Mouse (Mus musculus) heart, adult 2 months (tissue): ENCODE measurements around the gene AI467606. TPM values are rescaled to one million over a fixed set of nuclear protein-coding genes. Genes with fewer than 3 reads are reported as not detected.

Experiments
- DNase-seq, 2 experiments: peaks; one replicate each; pipeline ENCODE4 v3.0.0; 2021
- H3K27ac ChIP-seq: fragments of 200-600 bp; 2 replicates; pipeline ENCODE4 v1.8.1; 2022
- H3K27me3 ChIP-seq: fragments of 200-500 bp; 2 replicates; pipeline ENCODE4 v1.6.1; 2012; ENCODE audit warnings: mild to moderate bottlenecking, low read length, inconsistent platforms, mixed read lengths; ENCODE audit not compliant: control insufficient read depth, insufficient read depth
- H3K36me3 ChIP-seq: fragments of 200-500 bp; 2 replicates; pipeline ENCODE4 v1.6.1; 2012; ENCODE audit warnings: low read length, inconsistent platforms; ENCODE audit not compliant: control insufficient read depth, insufficient read depth
- H3K4me1 ChIP-seq: fragments of 200-500 bp; 2 replicates; pipeline ENCODE4 v1.6.1; 2011; ENCODE audit warnings: low read length; ENCODE audit not compliant: control insufficient read depth, insufficient read depth
- H3K4me3 ChIP-seq: fragments of 200-600 bp; 2 replicates; pipeline ENCODE4 v1.8.1; 2022
- H3K79me2 ChIP-seq: fragments of 200-500 bp; replicated peaks from 2 replicates; pipeline ENCODE4 v1.6.1; 2012; ENCODE audit warnings: mild to moderate bottlenecking, inconsistent platforms, low read length, moderate library complexity, mixed read lengths; ENCODE audit not compliant: control insufficient read depth, insufficient read depth
- H3K9ac ChIP-seq: fragments of 200-500 bp; 2 replicates; pipeline ENCODE4 v1.6.1; 2012; ENCODE audit warnings: low read depth, mild to moderate bottlenecking, control low read depth, inconsistent platforms, low read length, mixed read lengths
- CTCF ChIP-seq: fragments of 200-600 bp; IDR thresholded peaks from 2 replicates; pipeline ENCODE4 v1.8.1; 2022; ENCODE audit warnings: antibody characterized with exemption, mild to moderate bottlenecking, moderate library complexity
- EP300 ChIP-seq: fragments of 200-500 bp; IDR thresholded peaks from 2 replicates; pipeline ENCODE4 v1.6.1; 2011; ENCODE audit warnings: low read depth, low read length, control low read depth; ENCODE audit not compliant: insufficient read depth
- POLR2A ChIP-seq: fragments of 200-500 bp; IDR thresholded peaks from 2 replicates; pipeline ENCODE4 v1.6.1; 2011; ENCODE audit warnings: mild to moderate bottlenecking, low read depth, low read length, control low read depth; ENCODE audit not compliant: insufficient read depth
- WGBS: fragments of 180-500 bp; shearing (Covaris S2); methylation state at CpG from one replicate; pipeline ENCODE4 v1.1.7; 2018; 5-methylcytosine and 5-hydroxymethylcytosine counted together
- intact Hi-C: fragments of 180-260 bp; cut with DNase I; formaldehyde crosslinking; loops from one replicate; pipeline ENCODE4 v1.15.1; 2025
- polyA plus RNA-seq: library from polyadenylated mRNA; depleted of rRNA; stranded (reverse); fragments of >200 nt; gene quantifications from 2 replicates; pipeline ENCODE4 v1.2.3, GENCODE M21; 2012
- total RNA-seq, 2 experiments: library from RNA; stranded (reverse); gene quantifications; 2 replicates each; pipeline ENCODE4 v1.2.3; 2021

Gene AI467606
- total and polyA plus RNA-seq, 3 experiments = 1.5 to 4.7 (median 2.1) TPM

- Histone ChIP-seq H3K27me3 (no peaks in the 10 kb centered on the region; the same call in 1 of the 2 replicates), H3K4me1 (peaks cover 5% of the 10 kb centered on the region), H3K27ac (no peak within 1 kb of the TSS), H3K36me3 (no peaks in the 10 kb centered on the region), H3K9ac (no peak within 1 kb of the TSS), H3K4me3 (no peak within 1 kb of the TSS), H3K79me2 (no peaks in the 10 kb centered on the region)
- TF ChIP-seq CTCF (no peak), EP300 (no peak)
- WGBS = 39% methylated on average over 7 of the region's 7 CpGs
- intact Hi-C loops = loop anchor here (5.0 kb wide), 1 partner anchor 60 kb away; no protein-coding TSS in a partner anchor
- DNase-seq = no peak
These were observed 30.7 kb downstream of the AI467606 start, which contains the start of gene Qprt for GRCm38 (mm10) chr7:127121911-127122270. Qprt (minus strand) TSS chr7:127122226.

- intact Hi-C loops = loop anchor here (5.0 kb wide), 1 partner anchor 43 kb away; no protein-coding TSS in a partner anchor
- WGBS = 9% methylated on average over 4 of the region's 4 CpGs
- no peaks in the 10 kb centered on the region for H3K27me3 ChIP-seq
- no peak overlapping the region for H3K9ac ChIP-seq
- H3K36me3 ChIP-seq = no peaks in the 10 kb centered on the region
- DNase-seq = no peak
- TF ChIP-seq POLR2A = no peak
- peak; percentile 66 for TF ChIP-seq CTCF
- no peak for TF ChIP-seq EP300
- no peak overlapping the region for H3K27ac ChIP-seq
- H3K4me3 ChIP-seq = no peak overlapping the region
- H3K4me1 ChIP-seq = no peaks in the 10 kb centered on the region
- no peaks in the 10 kb centered on the region for H3K79me2 ChIP-seq
These were observed 38.5 kb downstream of the AI467606 start for GRCm38 (mm10) chr7:127129638-127130037.

GRCm38 (mm10) chr7:127133125-127133524, 42.0 kb downstream of the AI467606 start:
- Histone ChIP-seq H3K36me3 (no peaks in the 10 kb centered on the region), H3K4me3 (no peak overlapping the region), H3K79me2 (no peaks in the 10 kb centered on the region), H3K4me1 (no peaks in the 10 kb centered on the region), H3K27ac (no peak overlapping the region), H3K9ac (no peak overlapping the region), H3K27me3 (no peaks in the 10 kb centered on the region)
- no peak for DNase-seq
- intact Hi-C loops = loop anchor here (5.0 kb wide), 1 partner anchor 39 kb away; no protein-coding TSS in a partner anchor
- WGBS = 68% methylated on average over 5 of the region's 5 CpGs
- TF ChIP-seq EP300 (no peak), CTCF (no peak), POLR2A (no peak)

GRCm38 (mm10) chr7:127134821-127135447, 43.8 kb downstream of the AI467606 start:
- DNase-seq = no peak
- Histone ChIP-seq H3K27me3 (no peaks in the 10 kb centered on the region), H3K36me3 (no peaks in the 10 kb centered on the region), H3K27ac (no peak overlapping the region), H3K79me2 (no peaks in the 10 kb centered on the region), H3K9ac (no peak overlapping the region), H3K4me1 (no peaks in the 10 kb centered on the region), H3K4me3 (no peak overlapping the region)
- no peak for TF ChIP-seq CTCF
- no peak for TF ChIP-seq POLR2A
- TF ChIP-seq EP300 = no peak
- intact Hi-C loops = loop anchor here (5.0 kb wide), 1 partner anchor 37 kb away; no protein-coding TSS in a partner anchor
- WGBS = 73% methylated on average over 11 of the region's 11 CpGs

- WGBS = 81% methylated on average over 22 of the region's 22 CpGs
- Histone ChIP-seq H3K27ac (no peak overlapping the region), H3K79me2 (no peaks in the 10 kb centered on the region), H3K36me3 (no peaks in the 10 kb centered on the region), H3K9ac (no peak overlapping the region), H3K4me3 (no peak overlapping the region), H3K4me1 (no peaks in the 10 kb centered on the region), H3K27me3 (no peaks in the 10 kb centered on the region)
- no peak for TF ChIP-seq POLR2A
- TF ChIP-seq CTCF = no peak
- TF ChIP-seq EP300 = no peak
- intact Hi-C loops = no loop called here
- DNase-seq = no peak
These were observed 45.3 kb downstream of the AI467606 start for GRCm38 (mm10) chr7:127136181-127137071.

GRCm38 (mm10) chr7:127137262-127138017, 46.3 kb downstream of the AI467606 start, which contains the start of gene Spn:
Spn (minus strand) TSS chr7:127137823.
- no peak within 1 kb of the TSS for H3K27ac ChIP-seq
- WGBS = 50% methylated on average over 9 of the region's 9 CpGs

More at GRCm38 (mm10) chr7:127137262-127138017, 46.3 kb downstream of the AI467606 start, which contains the start of gene Spn:
- TF ChIP-seq EP300 = no peak
- no peak for TF ChIP-seq POLR2A
- no peak for TF ChIP-seq CTCF
- H3K9ac ChIP-seq = no peak within 1 kb of the TSS
- no peaks in the 10 kb centered on the region for H3K79me2 ChIP-seq
- intact Hi-C loops = no loop called here
- no peaks in the 10 kb centered on the region for H3K4me1 ChIP-seq
- H3K4me3 ChIP-seq = no peak within 1 kb of the TSS
- peak in 1 of 2 experiments; percentile 25 for DNase-seq
- H3K27me3 ChIP-seq = no peaks in the 10 kb centered on the region
- no peaks in the 10 kb centered on the region for H3K36me3 ChIP-seq
